Mouse (Mus musculus) neural tube, embryonic 12.5 days (tissue): ENCODE results near the gene Anpep. TPM values are rescaled to one million over a fixed set of nuclear protein-coding genes. Genes with fewer than 3 reads are reported as not detected.

Source experiments
- ATAC-seq: fragments of 200-750 bp; cut with Nextera tagmentation; 2 replicates; pipeline ENCODE4 v1.8.0; 2017; ENCODE audit warnings: low read depth, mild to moderate bottlenecking, moderate TSS enrichment, moderate library complexity; ENCODE audit not compliant: low FRiP score
- H3K27ac ChIP-seq: fragments of 300-500 bp; sonication (generic); 2 replicates; pipeline ENCODE4 v1.5.1; 2016
- H3K27me3 ChIP-seq: fragments of 300-500 bp; sonication (generic); replicated peaks from 2 replicates; pipeline ENCODE4 v1.6.1; 2016; ENCODE audit warnings: mild to moderate bottlenecking
- H3K36me3 ChIP-seq: fragments of 300-500 bp; sonication (generic); 2 replicates; pipeline ENCODE4 v1.6.1; 2016; ENCODE audit warnings: mild to moderate bottlenecking
- H3K4me1 ChIP-seq: fragments of 300-500 bp; sonication (generic); 2 replicates; pipeline ENCODE4 v1.6.1; 2016
- H3K4me2 ChIP-seq: fragments of 300-500 bp; sonication (generic); replicated peaks from 2 replicates; pipeline ENCODE4 v1.6.1; 2016; ENCODE audit warnings: mild to moderate bottlenecking
- H3K4me3 ChIP-seq: fragments of 300-500 bp; sonication (generic); 2 replicates; pipeline ENCODE4 v1.5.1; 2016
- H3K9ac ChIP-seq: fragments of 300-500 bp; sonication (generic); 2 replicates; pipeline ENCODE4 v1.6.1; 2016; ENCODE audit warnings: mild to moderate bottlenecking
- H3K9me3 ChIP-seq: fragments of 300-500 bp; sonication (generic); 2 replicates; pipeline ENCODE4 v1.6.1; 2016; ENCODE audit warnings: mild to moderate bottlenecking
- WGBS: fragments of 180-500 bp; shearing (Covaris S2); methylation state at CpG from one replicate; pipeline ENCODE4 v1.1.7; 2016; 5-methylcytosine and 5-hydroxymethylcytosine counted together
- polyA plus RNA-seq: library from polyadenylated mRNA; unstranded; fragments of >200 nt; fragmentation: Nextera tagmentation; extraction: Ambion mirVana; gene quantifications from 2 replicates; pipeline ENCODE4 v1.2.1, GENCODE M21; 2016

Gene Anpep
- polyA plus RNA-seq, 1 experiment from 2014 or later, result 6.7 TPM

DNA sequence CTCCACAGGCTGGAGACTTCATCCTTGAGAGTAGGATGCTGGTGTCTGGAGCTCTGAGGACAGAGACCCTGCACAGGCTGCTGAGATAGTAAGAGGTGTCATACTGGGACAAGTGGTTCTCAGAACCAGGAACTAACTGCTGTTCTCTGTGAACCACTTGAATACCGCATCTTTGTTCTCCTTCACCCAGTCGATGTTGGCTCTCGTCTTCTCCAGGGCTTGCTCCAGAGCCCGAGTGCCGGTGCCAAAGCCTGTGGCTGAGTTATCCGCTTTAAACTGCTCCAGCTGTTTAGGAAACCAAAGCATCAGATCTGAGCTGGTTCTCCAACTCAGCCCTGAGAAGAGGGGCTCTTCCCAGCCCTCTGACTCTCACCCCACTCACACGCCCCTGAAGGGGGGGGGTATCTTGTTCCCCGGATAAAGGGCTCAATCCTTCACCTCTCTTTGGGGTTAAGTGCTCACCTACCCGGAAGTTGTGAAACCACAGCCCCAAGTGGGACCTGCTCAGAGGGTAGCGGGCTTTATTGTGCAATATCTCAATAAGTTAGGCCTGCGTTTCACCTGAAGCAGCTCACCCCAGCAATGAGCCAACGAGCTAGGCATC lies 38.7 kb downstream of the Anpep start:
- WGBS, result 84% methylated on average over 12 of the region's 12 CpGs
- Histone ChIP-seq H3K9ac (no peak overlapping the region), H3K36me3 (no peaks in the 10 kb centered on the region), H3K4me2 (no peak overlapping the region), H3K27ac (no peak overlapping the region), H3K4me1 (no peaks in the 10 kb centered on the region), H3K27me3 (0 out of 2 replicates have a peak, but pooled peaks cover 6% of the 10 kb centered on the region), H3K9me3 (no peaks in the 10 kb centered on the region), H3K4me3 (no peak overlapping the region)
- ATAC-seq, result no peak

GRCm38 (mm10) chr7:79819996-79820395 lies 40.9 kb downstream of the Anpep start:
- 54% methylated on average over 11 of the region's 11 CpGs for WGBS
- Histone ChIP-seq H3K36me3 (no peaks in the 10 kb centered on the region), H3K9ac (no peak overlapping the region), H3K9me3 (no peaks in the 10 kb centered on the region), H3K4me3 (no peak overlapping the region), H3K27ac (no peak overlapping the region), H3K4me2 (no peak overlapping the region), H3K27me3 (0 out of 2 replicates have a peak, but pooled peaks cover 6% of the 10 kb centered on the region), H3K4me1 (no peaks in the 10 kb centered on the region)
- ATAC-seq, result no peak

DNA sequence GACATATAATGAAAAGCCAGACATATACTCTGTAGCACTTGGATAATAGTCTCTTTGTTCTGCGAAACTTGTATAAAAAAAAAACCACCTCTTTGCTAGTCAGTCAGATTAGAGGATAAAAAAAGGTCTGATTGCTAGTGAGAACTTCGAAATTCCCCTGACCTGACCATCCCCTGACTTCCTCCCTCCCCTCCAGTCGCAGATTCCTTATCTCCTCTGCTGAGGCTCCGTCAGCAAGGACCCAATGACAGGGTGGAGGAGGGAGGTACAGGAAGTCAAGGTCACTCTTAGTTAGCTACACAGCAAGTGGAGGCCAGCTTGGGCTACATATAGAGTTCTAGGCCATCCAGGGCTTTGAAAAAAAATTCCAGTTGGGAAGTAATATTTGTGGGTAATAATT lies 41.3 kb downstream of the Anpep start:
- Histone ChIP-seq H3K27me3 (0 out of 2 replicates have a peak, but pooled peaks cover 6% of the 10 kb centered on the region), H3K4me1 (no peaks in the 10 kb centered on the region), H3K9ac (no peak overlapping the region), H3K4me3 (no peak overlapping the region), H3K27ac (no peak overlapping the region), H3K4me2 (no peak overlapping the region), H3K36me3 (no peaks in the 10 kb centered on the region), H3K9me3 (no peaks in the 10 kb centered on the region)
- WGBS, result 56% methylated on average over 4 of the region's 4 CpGs
- no peak for ATAC-seq

DNA sequence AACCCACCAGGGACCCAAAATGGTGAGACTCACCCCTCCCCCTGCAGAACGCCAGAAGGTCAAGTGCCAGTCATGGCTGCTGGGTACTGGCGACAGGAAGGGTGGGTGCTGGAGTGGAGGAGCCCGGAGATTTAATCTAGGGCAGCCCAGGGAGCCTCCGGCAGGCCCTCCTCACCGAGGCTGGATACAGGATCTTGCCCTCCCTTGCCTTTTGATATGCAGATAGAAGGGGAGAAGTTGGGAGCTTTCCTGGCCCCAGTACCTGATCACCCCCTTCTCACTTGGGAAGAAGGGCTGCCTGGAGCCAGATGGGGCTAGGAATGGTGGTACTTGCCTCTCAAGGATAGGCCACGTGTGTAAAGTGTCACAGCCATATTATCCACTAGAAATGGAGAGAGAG lies 42.5 kb downstream of the Anpep start:
- no peak for ATAC-seq
- Histone ChIP-seq H3K4me3 (no peak overlapping the region), H3K4me2 (no peak overlapping the region), H3K4me1 (no peaks in the 10 kb centered on the region), H3K36me3 (no peaks in the 10 kb centered on the region), H3K27me3 (0 out of 2 replicates have a peak, but pooled peaks cover 6% of the 10 kb centered on the region), H3K27ac (no peak overlapping the region), H3K9me3 (no peaks in the 10 kb centered on the region), H3K9ac (no peak overlapping the region)
- WGBS, result 6% methylated on average over 6 of the region's 6 CpGs

DNA sequence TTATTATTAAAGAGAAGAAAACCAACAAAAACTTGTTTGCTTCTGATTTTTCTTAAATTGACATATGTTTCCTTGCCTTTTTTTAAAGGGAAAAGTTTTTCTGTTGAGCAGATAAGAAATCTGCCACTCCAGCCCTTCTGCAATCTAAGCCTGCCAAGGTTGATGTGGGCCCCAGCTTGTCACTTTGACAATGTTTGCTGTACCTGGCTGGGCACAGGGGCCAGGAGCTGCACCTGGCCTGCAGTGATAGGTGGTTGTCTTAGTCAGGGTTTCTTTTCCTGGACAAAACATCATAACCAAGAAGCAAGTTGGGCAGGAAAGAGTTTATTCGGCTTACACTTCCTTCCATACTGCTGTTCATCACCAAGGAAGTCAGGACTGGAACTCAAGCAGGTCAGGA lies 47.5 kb downstream of the Anpep start:
- H3K36me3 ChIP-seq, result no peaks in the 10 kb centered on the region
- H3K27me3 ChIP-seq, result peaks cover 18% of the 10 kb centered on the region
- 88% methylated on average over 1 of the region's 1 CpGs for WGBS
- no peak overlapping the region for H3K4me2 ChIP-seq
- H3K9me3 ChIP-seq, result no peaks in the 10 kb centered on the region
- H3K4me3 ChIP-seq, result no peak overlapping the region
- no peak overlapping the region for H3K9ac ChIP-seq
- H3K27ac ChIP-seq, result no peak overlapping the region
- 0 out of 2 replicates have a peak, but pooled peaks cover 7% of the 10 kb centered on the region for H3K4me1 ChIP-seq
- ATAC-seq, result no peak

DNA sequence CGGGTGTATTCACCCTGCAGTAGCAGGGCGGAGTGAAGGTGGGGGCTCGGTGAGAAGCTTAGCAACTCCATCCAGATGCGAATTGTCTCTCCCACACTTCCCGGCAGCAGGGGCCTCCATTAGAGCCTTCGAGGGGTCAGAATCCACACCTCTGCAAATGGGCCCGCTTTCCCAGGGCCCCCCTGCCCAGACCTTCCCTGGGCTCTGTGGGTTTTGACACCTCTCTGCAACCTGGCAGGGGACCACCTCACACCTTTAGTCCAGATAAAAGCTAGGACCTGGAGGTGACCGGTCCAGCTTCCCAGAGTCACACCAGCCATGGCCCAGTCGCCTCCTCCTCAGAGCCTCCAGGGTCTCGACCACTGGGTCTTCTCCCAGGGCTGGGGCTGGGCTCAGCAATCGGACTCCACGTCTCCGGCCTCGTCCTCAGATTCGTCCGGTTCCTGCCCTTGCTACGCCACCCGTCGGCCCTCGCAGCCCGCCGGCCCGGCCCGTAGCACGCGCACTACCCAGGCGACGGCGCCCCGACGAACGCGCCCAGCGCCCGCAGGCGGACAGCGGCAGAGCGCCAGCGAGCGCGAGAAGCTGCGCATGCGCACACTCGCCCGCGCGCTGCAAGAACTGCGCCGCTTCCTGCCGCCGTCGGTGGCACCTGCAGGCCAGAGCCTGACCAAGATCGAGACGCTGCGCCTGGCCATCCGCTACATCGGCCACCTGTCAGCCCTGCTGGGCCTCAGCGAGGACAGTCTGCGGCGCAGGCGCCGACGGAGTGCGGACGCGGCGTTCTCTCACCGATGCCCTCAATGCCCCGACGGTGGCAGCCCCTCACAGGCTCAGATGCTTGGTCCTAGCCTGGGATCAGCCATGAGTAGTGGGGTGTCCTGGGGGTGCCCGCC lies 50.0 kb downstream of the Anpep start, which contains the start of gene Mesp2:
TSS of gene Mesp2 (plus strand) at position 117 of the 896 bp plus-strand sequence.
- Histone ChIP-seq H3K4me3 (peak within 1 kb of the TSS; percentile 33), H3K36me3 (no peaks in the 10 kb centered on the region)
- 17% methylated on average over 71 of the region's 71 CpGs for WGBS

GRCm38 (mm10) chr7:79808561-79808960 lies 52.3 kb downstream of the Anpep start:
- no peak for ATAC-seq
- Histone ChIP-seq H3K9ac (no peak overlapping the region), H3K4me3 (no peak overlapping the region), H3K27me3 (peaks cover 16% of the 10 kb centered on the region), H3K4me2 (no peak overlapping the region), H3K36me3 (no peaks in the 10 kb centered on the region), H3K27ac (no peak overlapping the region), H3K9me3 (no peaks in the 10 kb centered on the region), H3K4me1 (0 out of 2 replicates have a peak, but pooled peaks cover 7% of the 10 kb centered on the region)
- WGBS, result 85% methylated on average over 7 of the region's 7 CpGs

More for the DNA sequence above, 50.0 kb downstream of the Anpep start, which contains the start of gene Mesp2:
- H3K4me2 ChIP-seq, result peak within 1 kb of the TSS; percentile 61
- peak; percentile 72 for ATAC-seq
- H3K27me3 ChIP-seq, result peaks cover 16% of the 10 kb centered on the region
- no peak within 1 kb of the TSS for H3K27ac ChIP-seq
- 0 out of 2 replicates have a peak, but pooled peaks cover 7% of the 10 kb centered on the region for H3K4me1 ChIP-seq
- H3K9ac ChIP-seq, result peak within 1 kb of the TSS; percentile 58
- no peaks in the 10 kb centered on the region for H3K9me3 ChIP-seq

- no peak for ATAC-seq
- Histone ChIP-seq H3K9me3 (no peaks in the 10 kb centered on the region), H3K4me2 (no peak overlapping the region), H3K36me3 (no peaks in the 10 kb centered on the region), H3K9ac (no peak overlapping the region), H3K4me1 (no peaks in the 10 kb centered on the region), H3K27ac (no peak overlapping the region), H3K4me3 (no peak overlapping the region), H3K27me3 (no peaks in the 10 kb centered on the region)
- 82% methylated on average over 2 of the region's 2 CpGs for WGBS
Measured at GRCm38 (mm10) chr7:79803887-79804286, 57.0 kb downstream of the Anpep start.

GRCm38 (mm10) chr7:79802037-79802436 lies 58.8 kb downstream of the Anpep start:
- no peak overlapping the region for H3K27ac ChIP-seq
- 69% methylated on average over 5 of the region's 5 CpGs for WGBS
- H3K27me3 ChIP-seq, result no peaks in the 10 kb centered on the region
- H3K36me3 ChIP-seq, result no peaks in the 10 kb centered on the region
- H3K4me3 ChIP-seq, result no peak overlapping the region
- H3K9me3 ChIP-seq, result no peaks in the 10 kb centered on the region
- H3K4me1 ChIP-seq, result no peaks in the 10 kb centered on the region
- ATAC-seq, result no peak
- H3K4me2 ChIP-seq, result no peak overlapping the region
- H3K9ac ChIP-seq, result no peak overlapping the region

DNA sequence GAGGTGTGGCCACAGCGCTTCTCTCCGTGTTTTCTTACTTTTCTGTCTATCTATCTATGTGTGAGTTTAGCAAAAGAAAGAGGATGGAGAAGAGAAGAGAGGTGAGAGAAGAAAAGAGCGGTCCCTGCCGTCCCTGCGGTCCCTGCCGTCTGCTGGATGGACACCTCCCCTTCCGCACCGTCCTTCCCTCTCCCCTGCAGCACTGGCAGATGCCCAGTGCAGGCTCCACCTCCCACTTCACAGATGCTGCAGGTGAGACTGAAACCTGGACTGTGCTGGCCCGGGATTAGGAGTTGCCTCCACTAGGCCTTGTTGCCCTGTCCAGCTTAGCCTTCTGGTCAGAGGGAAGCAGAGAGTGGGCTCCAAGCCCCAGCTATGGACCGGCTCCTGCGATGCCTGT lies 59.5 kb downstream of the Anpep start:
- ATAC-seq, result no peak
- Histone ChIP-seq H3K27me3 (no peaks in the 10 kb centered on the region), H3K9ac (no peak overlapping the region), H3K27ac (no peak overlapping the region), H3K36me3 (no peaks in the 10 kb centered on the region), H3K9me3 (no peaks in the 10 kb centered on the region), H3K4me1 (no peaks in the 10 kb centered on the region), H3K4me2 (no peak overlapping the region), H3K4me3 (no peak overlapping the region)
- WGBS, result 75% methylated on average over 11 of the region's 11 CpGs

DNA sequence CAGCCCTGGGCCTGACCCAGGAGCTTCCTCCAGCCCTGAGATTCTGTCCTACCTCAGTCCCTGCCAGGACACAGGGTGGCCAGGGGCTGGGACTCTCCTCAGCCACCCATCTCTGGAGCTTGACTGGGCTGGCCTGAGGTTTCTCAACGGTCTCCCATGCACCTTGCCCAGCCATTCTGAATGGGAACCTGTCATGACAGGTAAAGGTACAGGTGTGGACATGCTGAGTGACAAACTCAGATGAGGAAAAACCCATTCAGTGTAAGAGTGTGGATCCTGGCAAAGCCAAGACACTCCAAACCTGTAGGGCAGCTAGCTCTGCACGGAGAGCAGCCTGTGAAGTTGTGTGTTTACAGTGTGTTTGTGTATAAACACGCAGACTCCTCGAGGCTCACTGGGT lies 60.5 kb downstream of the Anpep start:
- 85% methylated on average over 4 of the region's 4 CpGs for WGBS
- Histone ChIP-seq H3K36me3 (no peaks in the 10 kb centered on the region), H3K4me1 (no peaks in the 10 kb centered on the region), H3K9me3 (no peaks in the 10 kb centered on the region), H3K27me3 (no peaks in the 10 kb centered on the region), H3K9ac (no peak overlapping the region), H3K4me3 (no peak overlapping the region), H3K27ac (no peak overlapping the region), H3K4me2 (no peak overlapping the region)
- no peak for ATAC-seq

GRCm38 (mm10) chr7:79799506-79799905 lies 61.4 kb downstream of the Anpep start:
- Histone ChIP-seq H3K4me1 (no peaks in the 10 kb centered on the region), H3K27me3 (peaks cover 5% of the 10 kb centered on the region), H3K36me3 (no peaks in the 10 kb centered on the region), H3K4me2 (no peak overlapping the region), H3K4me3 (no peak overlapping the region), H3K27ac (no peak overlapping the region), H3K9ac (no peak overlapping the region), H3K9me3 (no peaks in the 10 kb centered on the region)
- 73% methylated on average over 6 of the region's 6 CpGs for WGBS
- ATAC-seq, result no peak
